Mouse (Mus musculus) R1 (cell line): Measurements from ENCODE around the gene Ddx47.
A peak's percentile ranks its signal among the peaks of the same experiment; 100 is the strongest.

Source experiments
- DNase-seq: peaks from one replicate; pipeline ENCODE4 v3.0.0-alpha.2; 2018; ENCODE audit warnings: low read depth, low spot score

Ddx47 gene

DNA sequence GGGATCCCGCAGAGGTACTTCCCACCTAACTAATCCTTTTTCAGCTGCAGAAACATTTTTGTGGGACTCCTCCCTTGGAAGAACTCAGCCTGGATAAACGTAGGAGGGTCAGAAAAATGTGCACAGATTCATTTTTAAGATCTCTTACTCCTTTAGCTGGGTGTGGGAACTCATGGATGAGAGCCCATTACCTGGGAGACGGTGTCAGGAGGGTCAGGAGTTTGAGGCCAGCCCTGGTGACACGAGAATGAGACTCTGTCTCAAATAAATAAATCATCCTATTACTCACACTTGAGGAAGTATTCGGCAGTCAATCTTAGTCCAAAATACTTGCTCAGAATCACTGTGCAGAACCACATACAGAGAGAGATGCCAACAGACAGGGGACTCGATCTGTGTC is 58.4 kb downstream of the Ddx47 start:
- DNase-seq: no peak

DNA sequence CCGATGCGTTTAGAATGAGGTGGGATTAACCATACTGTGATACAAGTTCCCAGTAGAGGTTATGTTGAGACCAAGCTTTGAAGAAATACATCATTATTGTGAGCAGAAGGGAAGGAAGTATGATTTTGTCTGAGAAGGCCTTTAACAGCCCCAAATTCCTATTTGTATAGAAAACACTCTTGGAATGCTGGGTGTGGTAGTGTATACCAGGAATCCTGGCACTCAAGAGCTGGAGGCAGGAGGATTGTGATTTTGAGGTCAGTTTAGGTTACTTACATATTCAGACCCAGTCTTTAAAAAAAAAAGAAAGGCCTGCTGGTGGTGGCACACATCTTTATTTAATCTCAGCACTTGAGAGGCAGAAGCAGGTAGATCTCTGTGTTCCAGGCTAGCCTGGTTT is 58.9 kb downstream of the Ddx47 start:
- peak; percentile 85 for DNase-seq
